Mouse (Mus musculus) heart, adult 9 months (tissue): Measurements from ENCODE around the gene Map3k5.
A peak's percentile ranks its signal among the peaks of the same experiment; 100 is the strongest.

Source experiments
- DNase-seq, 2 experiments: peaks; one replicate each; pipeline ENCODE4 v3.0.0; 2022; ENCODE audit warnings: low spot score in 2 of 2

Gene Map3k5

GRCm38 (mm10) chr10:19935295-19935623 lies 987 bp downstream of the Map3k5 start:
- no peak for DNase-seq

GRCm38 (mm10) chr10:19935821-19936367 lies 1.6 kb downstream of the Map3k5 start:
- DNase-seq: no peak

DNA sequence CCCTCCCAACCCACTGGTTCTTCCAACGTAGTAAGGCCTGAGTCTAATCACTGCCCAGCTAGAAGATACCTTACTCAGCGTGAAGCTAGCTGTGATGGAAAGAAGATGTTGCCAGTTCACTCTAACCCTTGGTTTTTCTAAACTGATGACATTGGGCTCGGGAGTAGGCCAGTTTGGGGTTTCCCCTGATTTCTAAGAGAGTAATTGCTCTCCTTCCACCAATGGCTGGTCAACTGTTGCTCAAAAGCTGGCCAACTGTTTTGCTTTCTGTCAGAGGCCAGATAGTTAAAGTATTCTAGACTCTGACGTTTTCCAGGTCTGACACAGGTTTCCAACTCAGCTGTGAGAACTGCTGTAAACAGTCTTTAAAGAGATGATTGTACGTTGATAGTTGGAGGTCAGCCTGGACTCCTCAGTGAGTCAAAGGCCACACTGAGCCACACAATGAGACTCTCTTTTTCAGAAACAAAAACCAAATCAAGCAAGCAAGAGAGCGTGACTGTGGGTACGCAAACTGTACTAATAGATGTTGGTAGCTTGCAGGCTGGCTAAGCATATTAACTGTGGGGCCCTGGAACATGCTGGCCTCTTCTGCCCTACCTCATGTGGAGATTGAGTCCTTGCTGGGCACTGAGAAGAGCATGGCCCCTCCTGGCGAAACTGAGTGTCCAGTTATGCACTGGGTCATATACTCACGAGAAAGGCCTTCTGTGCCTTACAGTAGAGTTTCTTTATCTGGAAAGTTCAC lies 2.9 kb downstream of the Map3k5 start:
- DNase-seq: no peak

- no peak for DNase-seq
These were observed 4.5 kb downstream of the Map3k5 start for GRCm38 (mm10) chr10:19938738-19939137.

DNA sequence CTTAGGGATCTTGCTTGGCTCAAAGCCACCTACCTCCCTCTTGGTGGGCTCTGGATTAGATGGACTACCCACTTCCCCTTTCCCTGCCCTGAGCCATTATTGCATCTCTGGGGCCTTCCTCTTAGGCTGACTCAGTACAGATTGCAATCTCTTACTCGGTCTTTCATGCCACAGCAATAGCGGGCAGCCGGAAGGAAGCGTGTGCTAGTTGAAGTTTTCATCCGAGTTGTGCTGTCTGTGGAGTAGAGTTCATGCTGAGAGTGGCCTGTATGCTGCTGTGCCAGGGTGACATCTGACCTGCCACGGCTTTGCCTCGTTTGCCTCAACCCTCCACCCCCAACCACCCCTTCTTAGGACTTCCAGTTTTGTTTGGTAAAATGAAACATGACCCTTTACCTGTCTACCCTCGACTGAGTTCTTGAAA lies 5.0 kb downstream of the Map3k5 start:
- DNase-seq: peak in 1 of 2 experiments; percentile 52

GRCm38 (mm10) chr10:19940127-19940526 lies 5.9 kb downstream of the Map3k5 start:
- DNase-seq: no peak

DNA sequence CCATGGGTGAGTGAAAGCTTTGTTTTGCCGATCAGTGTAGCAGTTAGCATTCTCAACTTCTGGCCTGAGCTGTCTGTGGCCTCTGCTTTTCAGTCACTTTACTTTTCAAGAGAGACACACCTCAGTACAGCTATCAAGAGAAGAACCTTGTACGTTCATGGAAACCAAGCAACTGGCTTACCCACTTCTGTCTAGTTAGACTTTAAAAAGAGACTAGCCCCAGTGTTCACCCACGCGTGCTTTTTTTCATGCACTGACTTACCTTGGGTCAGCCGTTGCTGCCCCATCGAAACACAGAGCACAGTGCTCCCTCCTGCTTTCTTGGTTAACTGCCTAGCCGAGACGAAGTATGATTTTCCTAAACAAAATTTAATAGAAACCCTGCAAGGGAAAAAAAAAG lies 6.4 kb downstream of the Map3k5 start:
- DNase-seq: no peak

DNA sequence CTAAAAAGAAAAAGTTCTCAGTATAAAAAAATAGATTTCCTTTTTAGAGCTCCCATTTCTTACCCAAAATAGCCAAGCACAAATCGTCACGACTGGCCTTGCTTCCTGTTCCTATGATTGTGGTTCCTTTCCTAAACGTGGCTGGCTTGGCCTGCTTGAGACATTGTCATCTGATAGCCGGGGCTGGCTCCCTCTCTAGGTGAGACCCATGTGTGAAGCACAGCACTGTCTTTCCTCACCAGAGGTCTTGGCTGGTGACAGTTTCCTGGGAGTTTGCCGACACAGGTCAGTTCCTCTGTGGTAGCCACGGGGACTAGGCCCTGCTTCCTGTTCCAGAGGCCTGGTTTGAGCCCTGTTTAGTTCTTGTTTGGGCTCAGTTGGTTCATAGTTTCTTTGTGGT lies 6.8 kb downstream of the Map3k5 start:
- peak; percentile 83 to 88 for DNase-seq

GRCm38 (mm10) chr10:19941914-19942313 lies 7.6 kb downstream of the Map3k5 start:
- no peak for DNase-seq

- no peak for DNase-seq
These were observed 8.3 kb downstream of the Map3k5 start for GRCm38 (mm10) chr10:19942621-19943020.

DNA sequence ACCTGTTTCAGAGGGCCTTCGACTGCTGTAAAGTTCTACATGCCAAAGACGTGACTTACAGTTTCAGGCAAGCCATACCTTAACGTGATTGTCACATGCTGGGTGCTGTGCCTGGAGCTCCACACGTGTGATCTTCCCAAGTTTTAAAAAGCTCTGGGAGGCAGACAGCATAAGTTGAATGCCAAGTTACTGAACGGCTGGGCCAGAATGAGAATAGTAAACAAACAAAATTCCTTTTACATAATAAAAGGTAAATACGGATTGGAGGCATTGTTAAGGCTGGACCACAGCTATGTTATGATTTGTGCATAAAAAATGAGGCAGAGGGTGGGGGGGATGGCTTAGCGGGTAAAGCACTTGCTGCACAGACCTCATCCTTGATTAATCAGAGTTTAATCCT lies 11.4 kb downstream of the Map3k5 start:
- no peak for DNase-seq

GRCm38 (mm10) chr10:19946644-19947043 lies 12.4 kb downstream of the Map3k5 start:
- no peak for DNase-seq

GRCm38 (mm10) chr10:19947441-19947840 lies 13.2 kb downstream of the Map3k5 start:
- no peak for DNase-seq

DNA sequence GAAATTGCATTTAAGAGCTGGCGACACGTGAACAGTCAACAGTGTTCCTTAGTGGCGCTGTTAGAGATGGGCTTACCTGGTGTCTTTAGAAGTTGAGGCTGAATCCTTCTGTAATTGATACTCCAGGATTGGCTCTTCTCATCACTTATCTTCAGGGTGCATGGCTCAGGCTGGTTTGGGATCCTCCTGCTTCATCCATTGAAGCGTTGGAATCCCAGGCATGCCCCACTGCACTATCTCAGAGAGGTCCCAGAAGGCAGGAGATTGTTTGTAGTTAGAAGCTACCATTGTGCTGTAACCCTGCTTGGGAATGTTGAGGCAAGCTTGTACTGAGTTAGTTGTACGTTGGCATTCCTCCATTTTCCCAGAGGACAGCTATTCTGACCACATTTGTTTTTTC lies 13.6 kb downstream of the Map3k5 start:
- no peak for DNase-seq

DNA sequence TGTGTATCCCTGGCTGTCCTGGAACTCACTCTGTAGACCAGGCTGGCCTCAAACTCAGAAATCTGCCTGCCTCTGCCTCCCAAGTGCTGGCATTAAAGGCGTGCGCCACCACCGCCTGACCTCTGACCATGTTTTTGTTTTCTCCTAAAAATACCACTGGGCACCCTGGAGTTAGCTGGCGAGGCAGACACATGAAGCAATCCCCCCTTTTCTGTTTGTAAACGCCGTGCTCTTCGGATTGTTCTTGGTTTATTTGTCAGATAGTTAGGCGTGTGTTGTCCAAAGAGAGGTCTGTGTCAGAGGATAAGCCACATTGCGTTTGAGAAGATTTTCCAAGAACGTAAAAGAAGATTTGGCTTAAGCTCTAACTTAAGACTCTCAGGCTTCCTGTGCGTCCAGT lies 14.1 kb downstream of the Map3k5 start:
- no peak for DNase-seq

- DNase-seq: no peak
These were observed 14.8 kb downstream of the Map3k5 start for GRCm38 (mm10) chr10:19949106-19949505.

DNA sequence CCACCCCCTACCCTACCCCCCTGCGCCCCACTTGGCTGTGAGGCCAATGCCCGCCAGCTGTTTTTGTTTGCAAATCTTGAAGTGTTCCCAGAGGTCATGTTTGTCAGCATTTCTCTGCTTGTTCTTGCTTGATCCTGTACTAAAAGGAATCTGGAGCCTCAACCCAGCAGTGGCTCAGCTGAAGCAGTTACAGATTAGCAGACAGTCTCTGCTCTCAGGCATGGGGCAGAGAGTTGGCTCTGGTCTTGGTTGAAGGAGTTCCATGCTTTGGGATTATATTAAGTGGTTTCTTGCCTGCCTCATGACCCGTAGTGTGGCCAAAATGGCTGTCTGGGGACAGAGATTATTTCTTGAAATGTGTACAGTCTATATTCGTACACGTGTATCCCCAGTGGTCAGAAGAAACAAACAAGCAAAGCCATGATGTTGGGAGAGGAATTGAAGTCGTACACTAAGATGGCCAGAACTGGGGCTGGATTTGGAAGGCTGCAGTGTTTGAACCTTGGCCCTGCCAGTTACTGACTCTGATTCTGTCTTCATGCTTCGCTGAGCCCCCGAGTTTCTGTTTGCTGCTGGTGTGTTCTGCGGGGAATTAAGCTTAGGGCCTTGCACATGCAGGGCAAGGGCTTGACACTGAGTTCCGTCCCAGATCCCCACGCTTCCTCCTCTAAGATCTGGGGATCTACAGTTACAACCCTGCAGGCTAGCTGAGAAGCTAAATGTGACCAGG lies 18.9 kb downstream of the Map3k5 start:
- no peak for DNase-seq

DNA sequence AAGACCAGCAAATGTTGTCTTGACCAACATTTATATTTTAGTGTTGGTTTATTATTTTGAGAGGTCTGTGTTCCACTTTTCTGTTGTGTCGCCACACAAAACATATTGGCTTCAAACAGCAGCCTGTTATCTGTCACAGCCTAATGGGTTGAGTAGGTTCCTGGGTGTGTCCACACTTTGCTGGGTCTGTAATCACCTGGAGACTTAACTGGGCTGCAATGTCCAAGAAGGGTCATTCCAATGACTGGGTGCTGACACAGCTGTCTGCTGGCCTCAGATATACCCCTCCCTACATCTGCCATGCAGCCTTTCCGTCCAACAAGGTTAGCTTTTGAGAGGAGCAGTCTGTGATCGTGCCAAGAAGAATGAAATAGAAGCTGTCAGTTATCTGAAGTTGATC lies 20.3 kb downstream of the Map3k5 start:
- no peak for DNase-seq

DNA sequence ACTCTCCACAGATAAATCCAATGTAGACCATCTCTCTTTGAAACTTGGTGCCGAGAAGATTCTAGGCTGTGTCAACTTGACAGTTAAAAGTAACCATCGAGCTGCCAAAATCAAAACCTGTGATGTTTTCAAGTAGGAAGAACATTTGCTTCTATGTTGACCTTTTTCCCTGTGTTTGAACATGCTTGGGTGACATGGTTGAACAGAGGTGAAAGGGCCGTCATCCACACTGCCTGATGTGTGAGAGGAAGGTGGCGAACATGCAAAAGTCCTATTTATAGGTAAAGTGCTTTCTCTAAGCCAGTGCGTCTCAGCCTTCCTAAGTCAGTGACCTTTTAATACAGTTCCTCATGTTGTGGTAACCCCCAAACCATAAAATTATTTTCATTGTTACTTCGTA lies 21.5 kb downstream of the Map3k5 start:
- no peak for DNase-seq

DNA sequence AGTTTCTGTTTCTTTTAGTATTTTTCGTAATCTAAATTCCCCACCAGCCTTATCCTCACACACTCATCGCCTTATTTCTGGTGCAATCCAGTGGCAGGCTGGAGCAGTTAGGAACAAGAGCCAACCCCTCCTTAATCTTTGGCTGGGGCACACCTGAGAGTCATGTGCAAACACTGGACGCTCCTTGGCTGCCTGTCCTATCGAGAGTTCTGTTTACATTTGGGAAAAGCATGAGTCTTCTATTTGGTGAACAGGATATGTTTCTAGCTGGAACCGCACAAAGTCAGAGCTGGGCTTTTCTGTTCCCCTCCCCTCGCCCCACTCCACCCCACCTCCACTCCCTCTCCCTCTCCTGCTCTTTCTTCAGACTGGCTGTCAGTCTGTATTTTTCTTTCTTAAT lies 22.5 kb downstream of the Map3k5 start:
- DNase-seq: peak; percentile 40 to 48

GRCm38 (mm10) chr10:19960831-19961380 lies 26.6 kb downstream of the Map3k5 start:
- no peak for DNase-seq

- DNase-seq: no peak
These were observed 28.5 kb downstream of the Map3k5 start for GRCm38 (mm10) chr10:19962746-19963145.

DNA sequence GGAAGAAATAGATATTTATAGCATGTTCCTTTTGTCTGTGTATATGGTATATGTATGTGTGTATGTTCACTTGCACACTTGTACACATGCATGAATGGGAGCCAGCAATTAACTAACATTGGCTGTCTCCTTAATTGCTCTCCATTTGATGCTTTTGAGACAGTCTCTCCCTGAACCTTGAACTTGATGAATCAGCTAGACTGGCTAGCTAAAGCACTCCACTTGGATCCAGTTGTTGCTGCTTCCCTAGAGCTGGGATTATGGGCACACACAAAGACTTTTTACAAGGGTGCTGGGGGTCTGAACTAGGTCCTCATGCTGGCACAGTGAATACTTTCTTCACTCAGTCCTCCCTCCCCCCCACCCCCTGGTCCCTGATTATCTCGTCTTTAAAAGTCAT lies 28.9 kb downstream of the Map3k5 start:
- DNase-seq: no peak
